Mouse (Mus musculus) kidney, embryonic 14.5 days (tissue): ENCODE data around the gene Rcan2. TPM values are rescaled to one million over a fixed set of nuclear protein-coding genes. Genes with fewer than 3 reads are reported as not detected.

Source experiments
- ATAC-seq: fragments of 200-750 bp; cut with Nextera tagmentation; 2 replicates; pipeline ENCODE4 v1.8.0; 2017; ENCODE audit warnings: moderate number of reproducible peaks, mild to moderate bottlenecking, moderate TSS enrichment, moderate library complexity; ENCODE audit not compliant: low FRiP score, low TSS enrichment
- H3K27ac ChIP-seq: fragments of 300-500 bp; sonication (generic); 2 replicates; pipeline ENCODE4 v1.5.1; 2014; ENCODE audit warnings: low read depth, mild to moderate bottlenecking, low read length, moderate library complexity, mixed read lengths
- H3K27me3 ChIP-seq: fragments of 300-500 bp; sonication (generic); 2 replicates; pipeline ENCODE4 v1.6.1; 2014; ENCODE audit warnings: mild to moderate bottlenecking, low read length; ENCODE audit not compliant: control insufficient read depth, insufficient read depth
- H3K36me3 ChIP-seq: fragments of 300-500 bp; sonication (generic); 2 replicates; pipeline ENCODE4 v1.6.1; 2014; ENCODE audit warnings: low read length, mixed read lengths; ENCODE audit not compliant: control insufficient read depth, insufficient read depth
- H3K4me1 ChIP-seq: fragments of 300-500 bp; sonication (generic); 2 replicates; pipeline ENCODE4 v1.6.1; 2014; ENCODE audit warnings: low read length, mixed read lengths; ENCODE audit not compliant: control insufficient read depth, insufficient read depth
- H3K4me2 ChIP-seq: fragments of 300-500 bp; sonication (generic); replicated peaks from 2 replicates; pipeline ENCODE4 v1.6.1; 2014; ENCODE audit warnings: low read depth, mild to moderate bottlenecking, low read length
- H3K4me3 ChIP-seq: fragments of 300-500 bp; sonication (generic); 2 replicates; pipeline ENCODE4 v1.5.1; 2014; ENCODE audit warnings: mild to moderate bottlenecking, low read length
- H3K9ac ChIP-seq: fragments of 300-500 bp; sonication (generic); 2 replicates; pipeline ENCODE4 v1.6.1; 2014; ENCODE audit warnings: low read depth, mild to moderate bottlenecking, low read length, moderate library complexity
- H3K9me3 ChIP-seq: fragments of 300-500 bp; sonication (generic); 2 replicates; pipeline ENCODE4 v1.6.1; 2016; ENCODE audit warnings: low read length; ENCODE audit not compliant: control insufficient read depth
- WGBS: fragments of 180-500 bp; shearing (Covaris S2); extraction: QIAGEN DNeasy Blood & Tissue Kit; methylation state at CpG from one replicate; pipeline ENCODE4 v1.1.7; 2014; 5-methylcytosine and 5-hydroxymethylcytosine counted together
- polyA plus RNA-seq: library from polyadenylated mRNA; unstranded; fragments of >200 nt; fragmentation: Nextera tagmentation; extraction: Ambion mirVana; gene quantifications from 2 replicates; pipeline ENCODE4 v1.2.1, GENCODE M21; 2014

Rcan2 gene
- polyA plus RNA-seq, 1 experiment from 2014 or later, result 3.0 TPM

DNA sequence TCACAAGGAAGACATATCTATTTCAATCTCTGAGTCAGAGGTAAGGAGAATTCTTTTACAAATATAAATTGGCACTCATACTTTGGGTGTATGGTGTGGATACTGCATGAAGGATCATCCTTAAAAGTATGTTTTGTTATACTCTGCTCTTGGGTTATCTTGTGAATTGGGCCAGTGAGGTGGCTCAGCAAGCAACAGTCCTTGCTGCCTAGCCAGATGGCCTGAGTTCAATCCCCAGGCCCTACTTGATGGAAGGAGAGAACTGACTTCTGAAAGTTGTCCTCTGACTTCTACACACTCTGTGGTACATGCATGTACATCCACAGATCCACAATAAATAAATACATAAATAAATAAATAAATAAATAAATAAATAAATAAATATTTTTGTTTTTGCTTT lies 225.6 kb downstream of the Rcan2 start:
- H3K4me1 ChIP-seq, result 0 out of 2 replicates have a peak, but pooled peaks cover 4% of the 10 kb centered on the region
- no peaks in the 10 kb centered on the region for H3K27me3 ChIP-seq
- no peak for ATAC-seq
- no peaks in the 10 kb centered on the region for H3K36me3 ChIP-seq
- H3K4me3 ChIP-seq, result no peak overlapping the region
- no peak overlapping the region for H3K4me2 ChIP-seq
- no peak overlapping the region for H3K9ac ChIP-seq
- no peaks in the 10 kb centered on the region for H3K9me3 ChIP-seq
- no peak overlapping the region for H3K27ac ChIP-seq

- Histone ChIP-seq H3K9ac (no peak overlapping the region), H3K27ac (no peak overlapping the region), H3K4me2 (no peak overlapping the region), H3K9me3 (no peaks in the 10 kb centered on the region), H3K36me3 (no peaks in the 10 kb centered on the region), H3K4me1 (0 out of 2 replicates have a peak, but pooled peaks cover 4% of the 10 kb centered on the region), H3K27me3 (no peaks in the 10 kb centered on the region), H3K4me3 (no peak overlapping the region)
- ATAC-seq, result no peak
- WGBS, result 89% methylated on average over 9 of the region's 9 CpGs
Observed at GRCm38 (mm10) chr17:44027311-44027710, 226.2 kb downstream of the Rcan2 start.

GRCm38 (mm10) chr17:44029616-44030015 lies 228.5 kb downstream of the Rcan2 start:
- H3K27me3 ChIP-seq, result no peaks in the 10 kb centered on the region
- H3K36me3 ChIP-seq, result no peaks in the 10 kb centered on the region
- H3K4me3 ChIP-seq, result no peak overlapping the region
- ATAC-seq, result no peak
- H3K4me1 ChIP-seq, result 0 out of 2 replicates have a peak, but pooled peaks cover 4% of the 10 kb centered on the region
- 68% methylated on average over 5 of the region's 5 CpGs for WGBS
- H3K9me3 ChIP-seq, result no peaks in the 10 kb centered on the region
- no peak overlapping the region for H3K27ac ChIP-seq
- no peak overlapping the region for H3K9ac ChIP-seq
- H3K4me2 ChIP-seq, result no peak overlapping the region

- Histone ChIP-seq H3K36me3 (no peaks in the 10 kb centered on the region), H3K4me3 (no peak overlapping the region), H3K4me1 (0 out of 2 replicates have a peak, but pooled peaks cover 4% of the 10 kb centered on the region), H3K4me2 (no peak overlapping the region), H3K9ac (no peak overlapping the region), H3K27me3 (no peaks in the 10 kb centered on the region), H3K9me3 (no peaks in the 10 kb centered on the region), H3K27ac (no peak overlapping the region)
- no peak for ATAC-seq
- 72% methylated on average over 3 of the region's 3 CpGs for WGBS
Observed at GRCm38 (mm10) chr17:44030776-44031587, 229.8 kb downstream of the Rcan2 start.

DNA sequence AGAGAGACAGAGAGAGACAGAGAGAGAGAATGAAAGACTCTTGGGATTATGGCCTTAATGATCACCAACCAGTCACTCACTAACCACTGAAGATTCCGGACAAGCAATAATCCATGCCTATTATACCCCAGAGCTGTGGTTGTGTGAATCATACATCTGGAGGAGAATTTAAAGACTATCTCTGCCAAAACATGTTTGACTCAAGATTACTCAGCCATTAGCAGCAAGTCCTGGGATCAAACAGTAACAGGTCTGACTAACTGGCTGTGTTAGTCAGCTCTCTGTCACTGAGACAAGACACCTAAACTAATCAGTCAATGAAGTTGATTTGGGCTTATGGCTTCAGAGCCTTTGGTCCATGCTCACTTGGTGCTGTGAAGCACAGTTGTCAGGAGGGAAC lies 233.9 kb downstream of the Rcan2 start:
- Histone ChIP-seq H3K4me3 (no peak overlapping the region), H3K36me3 (no peaks in the 10 kb centered on the region), H3K27ac (no peak overlapping the region), H3K27me3 (no peaks in the 10 kb centered on the region), H3K4me1 (no peaks in the 10 kb centered on the region), H3K4me2 (no peak overlapping the region), H3K9ac (no peak overlapping the region), H3K9me3 (no peaks in the 10 kb centered on the region)
- 86% methylated on average over 1 of the region's 1 CpGs for WGBS
- ATAC-seq, result no peak

GRCm38 (mm10) chr17:44038656-44039055 lies 237.5 kb downstream of the Rcan2 start:
- ATAC-seq, result no peak
- Histone ChIP-seq H3K4me1 (no peaks in the 10 kb centered on the region), H3K27me3 (no peaks in the 10 kb centered on the region), H3K36me3 (no peaks in the 10 kb centered on the region), H3K4me3 (no peak overlapping the region), H3K9ac (no peak overlapping the region), H3K9me3 (no peaks in the 10 kb centered on the region), H3K4me2 (no peak overlapping the region), H3K27ac (no peak overlapping the region)
- WGBS, result 68% methylated on average over 9 of the region's 9 CpGs

DNA sequence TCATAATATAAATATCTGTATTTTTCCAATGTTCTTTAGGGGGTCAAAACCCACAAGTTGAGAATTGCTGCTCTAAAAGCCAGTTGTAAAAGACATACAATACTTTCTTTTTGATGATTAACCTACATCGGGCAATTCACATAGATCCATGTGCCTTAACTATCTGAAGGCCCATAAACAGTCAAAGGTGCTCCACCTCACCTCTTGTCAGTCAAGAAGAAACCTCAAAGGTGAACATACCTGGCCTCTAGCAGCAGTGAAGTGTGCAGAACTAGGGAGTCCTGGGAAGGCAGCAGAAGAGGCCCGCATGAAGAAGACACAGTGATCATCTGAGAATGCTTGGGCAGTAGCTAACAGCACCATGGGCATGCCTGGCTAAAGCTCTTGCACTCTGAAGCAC lies 239.3 kb downstream of the Rcan2 start:
- Histone ChIP-seq H3K9ac (no peak overlapping the region), H3K27me3 (no peaks in the 10 kb centered on the region), H3K27ac (no peak overlapping the region), H3K4me3 (no peak overlapping the region), H3K9me3 (no peaks in the 10 kb centered on the region), H3K4me1 (no peaks in the 10 kb centered on the region), H3K4me2 (no peak overlapping the region), H3K36me3 (no peaks in the 10 kb centered on the region)
- WGBS, result 92% methylated on average over 2 of the region's 2 CpGs
- no peak for ATAC-seq

DNA sequence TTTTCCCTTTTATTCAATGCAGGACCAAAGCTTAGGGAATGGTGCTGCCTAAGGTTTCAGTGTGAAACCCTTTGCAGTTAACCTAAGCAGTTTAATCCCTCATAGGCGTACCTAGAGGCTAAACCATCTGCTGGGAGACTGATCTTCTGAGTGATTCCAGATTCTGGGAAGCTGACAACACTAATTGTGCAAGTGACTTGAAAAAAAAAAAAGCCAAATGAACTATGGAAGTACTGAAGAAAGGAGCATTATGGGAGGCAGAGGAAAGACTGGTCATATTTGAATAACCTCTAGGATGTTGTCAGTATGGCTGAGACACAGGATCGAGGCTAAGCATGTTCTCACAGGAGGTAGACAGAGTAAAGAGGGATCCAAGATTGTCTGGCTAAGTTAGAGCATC lies 241.2 kb downstream of the Rcan2 start:
- no peaks in the 10 kb centered on the region for H3K36me3 ChIP-seq
- no peaks in the 10 kb centered on the region for H3K4me1 ChIP-seq
- H3K4me3 ChIP-seq, result no peak overlapping the region
- H3K9ac ChIP-seq, result no peak overlapping the region
- H3K27me3 ChIP-seq, result no peaks in the 10 kb centered on the region
- no peaks in the 10 kb centered on the region for H3K9me3 ChIP-seq
- H3K4me2 ChIP-seq, result no peak overlapping the region
- ATAC-seq, result no peak
- no peak overlapping the region for H3K27ac ChIP-seq
- 85% methylated on average over 2 of the region's 2 CpGs for WGBS

- Histone ChIP-seq H3K4me2 (no peak overlapping the region), H3K27me3 (no peaks in the 10 kb centered on the region), H3K4me1 (no peaks in the 10 kb centered on the region), H3K36me3 (no peaks in the 10 kb centered on the region), H3K4me3 (no peak overlapping the region), H3K27ac (no peak overlapping the region), H3K9me3 (no peaks in the 10 kb centered on the region), H3K9ac (no peak overlapping the region)
- no peak for ATAC-seq
- 89% methylated on average over 8 of the region's 8 CpGs for WGBS
Observed at GRCm38 (mm10) chr17:44042861-44043260, 241.7 kb downstream of the Rcan2 start.
